In genomic region chr4:94188888-94189287, GRCm38 (mm10) we compare ENCODE assay signal across 8 mouse cellular contexts.
DNase-seq lines count a peak whose midpoint lies in the region; ATAC-seq and TF ChIP-seq lines count a peak whose summit lies in the region.
"Had no signal": no experiment of that assay in that cellular context is flagged by ENCODE, and none has a peak within 500 bp of the region (broad histone marks: within the 10 kb centered on the region; RNA-seq: fewer than 3 reads in every experiment).

No protein-coding gene starts in this region.

- no peak overlapping the region for H3K9ac ChIP-seq in kidney, embryonic 16.5 days (replicated peaks; ENCODE audit: low read length)
- H3K9ac ChIP-seq in liver, postnatal 0 days (replicated peaks): no peak overlapping the region

- CTCF ChIA-PET in Patski (lab: Charles Lee): no interaction called here

- H3K4me1 ChIP-seq in kidney, embryonic 16.5 days (ENCODE audit: insufficient read depth, low read length): 0 out of 2 replicates have a peak, but pooled peaks cover 7% of the 10 kb centered on the region
- H3K4me1 ChIP-seq in liver, postnatal 0 days (ENCODE audit: insufficient read depth): no peaks in the 10 kb centered on the region

- TF ChIP-seq EP300 in liver, postnatal 0 days (IDR thresholded peaks at IDR 0.05; ENCODE audit: low read depth): no peak

- H3K27me3 ChIP-seq in kidney, embryonic 16.5 days (ENCODE audit: insufficient read depth, low read length): no peaks in the 10 kb centered on the region
- H3K27me3 ChIP-seq in Patski: no peaks in the 10 kb centered on the region
- H3K27me3 ChIP-seq in liver, postnatal 0 days (ENCODE audit: insufficient read depth, low read length): no peaks in the 10 kb centered on the region

- no peak for TF ChIP-seq CTCF in Patski (IDR thresholded peaks at IDR 0.05)
- TF ChIP-seq CTCF in liver, postnatal 0 days (IDR thresholded peaks at IDR 0.05; ENCODE audit: low read depth): no peak

- H3K4me2 ChIP-seq in kidney, embryonic 16.5 days (replicated peaks; ENCODE audit: low read depth, low read length): no peak overlapping the region
- H3K4me2 ChIP-seq in liver, postnatal 0 days (ENCODE audit: low read depth, low read length): no peak overlapping the region

- no peak overlapping the region for H3K27ac ChIP-seq in kidney, embryonic 16.5 days (ENCODE audit: low read length)
- no peak overlapping the region for H3K27ac ChIP-seq in liver, postnatal 0 days (ENCODE audit: low read depth)

- H3K36me3 ChIP-seq in kidney, embryonic 16.5 days (ENCODE audit: insufficient read depth, low read length): no peaks in the 10 kb centered on the region
- H3K36me3 ChIP-seq in liver, postnatal 0 days (replicated peaks; ENCODE audit: insufficient read depth, low read length): no peaks in the 10 kb centered on the region

- H3K9me3 ChIP-seq in kidney, embryonic 16.5 days (ENCODE audit: low read length): no peaks in the 10 kb centered on the region
- no peaks in the 10 kb centered on the region for H3K9me3 ChIP-seq in liver, postnatal 0 days (ENCODE audit: low read length)

- in situ Hi-C loops in Patski (cut with MboI; ENCODE audit: low pct_unique_long_range_greater_than_20kb): no loop called here

- H3K4me3 ChIP-seq in kidney, embryonic 16.5 days (ENCODE audit: low read length): no peak overlapping the region
- H3K4me3 ChIP-seq in liver, postnatal 0 days (ENCODE audit: low read depth, low read length): no peak overlapping the region
- H3K4me3 ChIP-seq: myocyte had no signal

- ATAC-seq in kidney, embryonic 16.5 days (ENCODE audit: low FRiP score, low TSS enrichment): no peak
- ATAC-seq in Patski: no peak
- no peak for ATAC-seq in liver, postnatal 0 days

- POLR2A ChIA-PET in Patski (lab: Charles Lee): no interaction called here

- peak; percentile 54 for DNase-seq in kidney, adult 11 months
- peak; percentile 53 for DNase-seq in Patski (ENCODE audit: low read depth, low spot score)
- peak; percentile 55 to 57 for DNase-seq in adrenal gland, postnatal 4 days (ENCODE audit: low spot score in 2 of 2)
- DNase-seq in kidney, postnatal 14 days: peak; percentile 90
- DNase-seq in testis, postnatal 14 days (ENCODE audit: low spot score): peak; percentile 14
- no peak for DNase-seq in liver, postnatal 0 days

- 25% methylated on average over 3 of the region's 3 CpGs for WGBS in kidney, embryonic 16.5 days
- WGBS in liver, postnatal 0 days (ENCODE audit: insufficient replicate concordance): 58% methylated on average over 3 of the region's 3 CpGs
